Mouse (Mus musculus): ENCODE measurements around the gene Lsm4.

- TF ChIP-seq CTCF (IDR thresholded peaks at IDR 0.05; ENCODE audit: low read depth) = no peak
- TF ChIP-seq EP300 (IDR thresholded peaks at IDR 0.05; ENCODE audit: low read depth) = no peak
Measured at GRCm38 (mm10) chr8:70693636-70694035, 20.6 kb downstream of the Lsm4 start.
